ENCODE assay signal across 15 mouse cellular contexts in the genomic region with DNA sequence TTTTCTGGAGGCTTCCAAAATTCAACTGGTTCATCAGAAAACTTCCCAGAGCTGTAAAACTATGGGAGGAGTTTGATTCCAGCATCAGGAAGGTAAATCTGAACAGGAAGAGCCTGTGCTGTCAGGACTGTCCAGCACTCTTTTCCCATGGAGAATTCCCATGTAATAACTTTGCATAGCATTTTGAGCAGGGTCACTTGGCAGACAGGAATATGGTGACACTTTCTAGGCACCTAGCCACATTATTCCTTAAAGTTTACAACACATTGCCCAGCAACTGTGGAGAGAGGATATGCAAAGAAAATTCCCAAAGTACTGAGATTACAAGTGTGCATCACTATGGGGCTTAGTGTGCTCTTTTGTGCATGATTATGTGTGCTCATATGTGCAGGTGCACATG. TPM values are rescaled to one million over a fixed set of nuclear protein-coding genes. Genes with fewer than 3 reads are reported as not detected.
DNase-seq lines count a peak whose midpoint lies in the region; ATAC-seq lines count a peak whose summit lies in the region.
"Had no signal": no experiment of that assay in that cellular context is flagged by ENCODE, and none has a peak within 500 bp of the region (broad histone marks: within the 10 kb centered on the region; RNA-seq: fewer than 3 reads in every experiment).

No protein-coding gene starts in this region.

- peak; percentile 25 for DNase-seq in kidney, postnatal 10 days
- DNase-seq in NIH3T3 (ENCODE audit: low read depth), result peak; percentile 11
- DNase-seq in heart, adult 18-20 months, result peak; percentile 26 to 36
- DNase-seq in layer of hippocampus, adult 8-10 months (ENCODE audit: low spot score in 2 of 2), result no peak
- no peak for DNase-seq in B cell, adult 2 months
- DNase-seq: kidney, postnatal 36 days; layer of hippocampus, postnatal 36 days; thymus, postnatal 4 days had no signal

- ATAC-seq in kidney, embryonic 16.5 days (ENCODE audit: low FRiP score, low TSS enrichment), result no peak
- peak; percentile 54 for ATAC-seq in heart, embryonic 16.5 days (replicated peaks; ENCODE audit: extremely low read depth, insufficient read depth, low FRiP score)
- no peak for ATAC-seq in granulocyte monocyte progenitor cell, adult 5-6 weeks (replicated peaks; ENCODE audit: poor library complexity, severe bottlenecking)
- ATAC-seq: hindbrain, embryonic 16.5 days had no signal

- no peaks in the 10 kb centered on the region for H3K36me3 ChIP-seq in kidney, embryonic 16.5 days (ENCODE audit: insufficient read depth, low read length)
- H3K36me3 ChIP-seq in heart, embryonic 16.5 days (ENCODE audit: control insufficient read depth, insufficient read depth), result no peaks in the 10 kb centered on the region
- H3K36me3 ChIP-seq: limb, embryonic 12.5 days; midbrain, embryonic 12.5 days had no signal

- no peak overlapping the region for H3K4me3 ChIP-seq in kidney, embryonic 16.5 days (ENCODE audit: low read length)
- H3K4me3 ChIP-seq in heart, embryonic 16.5 days (ENCODE audit: low read length), result no peak overlapping the region
- H3K4me3 ChIP-seq: limb, embryonic 12.5 days; midbrain, embryonic 12.5 days had no signal

- no peak overlapping the region for H3K4me2 ChIP-seq in kidney, embryonic 16.5 days (replicated peaks; ENCODE audit: low read depth, low read length)
- H3K4me2 ChIP-seq in heart, embryonic 16.5 days (ENCODE audit: low read depth, low read length), result no peak overlapping the region
- H3K4me2 ChIP-seq: limb, embryonic 12.5 days; midbrain, embryonic 12.5 days had no signal

- no peaks in the 10 kb centered on the region for H3K4me1 ChIP-seq in kidney, embryonic 16.5 days (ENCODE audit: insufficient read depth, low read length)
- H3K4me1 ChIP-seq in heart, embryonic 16.5 days (ENCODE audit: control insufficient read depth, insufficient read depth, low read length), result peaks cover 8% of the 10 kb centered on the region; the same call in 1 of the 2 replicates
- H3K4me1 ChIP-seq: limb, embryonic 12.5 days; midbrain, embryonic 12.5 days had no signal

- no peaks in the 10 kb centered on the region for H3K27me3 ChIP-seq in kidney, embryonic 16.5 days (ENCODE audit: insufficient read depth, low read length)
- H3K27me3 ChIP-seq in heart, embryonic 16.5 days (ENCODE audit: control insufficient read depth, insufficient read depth, low read length), result no peaks in the 10 kb centered on the region
- H3K27me3 ChIP-seq: CH12.LX; limb, embryonic 12.5 days; midbrain, embryonic 12.5 days had no signal

- no peak overlapping the region for H3K9ac ChIP-seq in kidney, embryonic 16.5 days (replicated peaks; ENCODE audit: low read length)
- H3K9ac ChIP-seq in heart, embryonic 16.5 days (ENCODE audit: low read length), result no peak overlapping the region
- H3K9ac ChIP-seq: limb, embryonic 12.5 days; midbrain, embryonic 12.5 days had no signal

- no peaks in the 10 kb centered on the region for H3K9me3 ChIP-seq in kidney, embryonic 16.5 days (ENCODE audit: low read length)
- H3K9me3 ChIP-seq in heart, embryonic 16.5 days (replicated peaks; ENCODE audit: control insufficient read depth, low read length), result no peaks in the 10 kb centered on the region
- H3K9me3 ChIP-seq: limb, embryonic 12.5 days; midbrain, embryonic 12.5 days had no signal

- no peak overlapping the region for H3K27ac ChIP-seq in kidney, embryonic 16.5 days (ENCODE audit: low read length)
- H3K27ac ChIP-seq in heart, embryonic 16.5 days (ENCODE audit: low read length), result peak overlapping the region; percentile 66
- H3K27ac ChIP-seq: limb, embryonic 12.5 days; midbrain, embryonic 12.5 days had no signal

RNA-seq across cellular contexts. Expression of a gene that starts 46.7 kb away (rescaled TPM):
- polyA plus RNA-seq in kidney, embryonic 16.5 days (2015; fragmentation: Nextera tagmentation; extraction: Ambion mirVana), result 1.4 TPM in 2 replicates
- total RNA-seq in heart, adult 18-20 months (2021), result 10 to 100 TPM; 27.3 to 43.5 TPM
- 6.9 and 7.6 TPM in 2 replicates for polyA plus RNA-seq in heart, embryonic 16.5 days (2015; fragmentation: Nextera tagmentation; extraction: Ambion mirVana)
- total RNA-seq in layer of hippocampus, adult 8-10 months (2022), result 10 to 100 TPM; 12.7 to 15.4 (median 13.6) TPM
- 3.0 and 3.7 TPM in 2 replicates for total RNA-seq in granulocyte monocyte progenitor cell, adult 5-6 weeks (2014; fragmentation: Nextera tagmentation)
- total RNA-seq in granulocyte monocyte progenitor cell, adult 5-6 weeks (2017), result 5.6 and 7.0 TPM in 2 replicates

Comparison
In these comparisons a context has a peak if more than half of its experiments do, and no peak if none do; other contexts are left out.
1. DNase-seq: peak in kidney, postnatal 10 days (single experiment), NIH3T3 (single experiment) and heart, adult 18-20 months (2 of 2); none in layer of hippocampus, adult 8-10 months (0 of 2) and B cell, adult 2 months (0 of 2).